Mouse (Mus musculus) bone marrow, adult 2 months (tissue): ENCODE measurements around the gene Fam189b.

Source experiments
- CTCF ChIP-seq: fragments of 200-500 bp; IDR thresholded peaks from 2 replicates; pipeline ENCODE4 v1.5.1; 2011; ENCODE audit warnings: low read length, control low read depth; ENCODE audit not compliant: control insufficient read depth, insufficient read depth
- POLR2A ChIP-seq: fragments of 200-500 bp; IDR thresholded peaks from 2 replicates; pipeline ENCODE4 v1.6.1; 2011; ENCODE audit warnings: low read depth, mild to moderate bottlenecking, control low read depth, low read length, borderline replicate concordance; ENCODE audit not compliant: control insufficient read depth

DNA sequence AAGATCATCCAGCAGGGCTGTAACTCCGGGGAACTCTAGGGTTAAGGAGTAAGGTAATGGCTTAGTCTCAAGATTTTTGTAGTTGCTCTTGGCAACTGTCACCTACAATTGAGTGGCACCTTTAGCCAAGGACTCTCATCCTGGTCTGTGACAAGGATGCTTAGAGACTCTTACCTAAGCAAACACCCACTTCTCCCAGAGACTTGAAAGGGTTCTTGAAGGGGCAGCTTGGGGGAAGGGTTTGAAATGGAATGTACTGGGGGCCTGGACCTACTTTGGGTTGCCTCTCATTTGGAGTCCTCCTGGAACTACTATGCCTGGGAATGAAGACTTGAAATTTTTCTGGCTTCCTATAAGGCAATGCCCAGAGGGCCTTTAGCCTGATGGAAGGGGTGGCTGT lies 35.3 kb downstream of the Fam189b start:
- TF ChIP-seq POLR2A (no peak), CTCF (no peak)
